Comparison of ENCODE assay signal across 8 mouse cellular contexts in genomic region chr14:20673735-20674063, GRCm38 (mm10). TPM values are rescaled to one million over a fixed set of nuclear protein-coding genes. Genes with fewer than 3 reads are reported as not detected.
DNase-seq lines count a peak whose midpoint lies in the region; ATAC-seq lines count a peak whose summit lies in the region.

No protein-coding gene starts in this region.

- peaks cover 18% of the 10 kb centered on the region for H3K36me3 ChIP-seq in heart, embryonic 11.5 days (ENCODE audit: control insufficient read depth, insufficient read depth, low read length)
- H3K36me3 ChIP-seq in hindbrain, embryonic 10.5 days: peaks cover 34% of the 10 kb centered on the region
- peaks cover 16% of the 10 kb centered on the region for H3K36me3 ChIP-seq in limb, embryonic 11.5 days (ENCODE audit: control insufficient read depth, insufficient read depth, low read length)

- peak overlapping the region; percentile 97 for H3K27ac ChIP-seq in heart, embryonic 11.5 days (ENCODE audit: low read depth, low read length)
- H3K27ac ChIP-seq in hindbrain, embryonic 10.5 days: peak overlapping the region; percentile 86
- H3K27ac ChIP-seq in limb, embryonic 11.5 days (replicated peaks; ENCODE audit: low read depth, low read length): peak overlapping the region; percentile 57; the same call in 1 of the 2 replicates

- peak overlapping the region; percentile 81 for H3K4me3 ChIP-seq in heart, embryonic 11.5 days (ENCODE audit: low read depth, low read length)
- peak overlapping the region; percentile 67 for H3K4me3 ChIP-seq in hindbrain, embryonic 10.5 days
- peak overlapping the region; percentile 66 for H3K4me3 ChIP-seq in limb, embryonic 11.5 days (ENCODE audit: low read depth, low read length)

- H3K27me3 ChIP-seq in heart, embryonic 11.5 days (ENCODE audit: control insufficient read depth, insufficient read depth, low read length): no peaks in the 10 kb centered on the region
- H3K27me3 ChIP-seq in hindbrain, embryonic 10.5 days (ENCODE audit: insufficient read depth, poor library complexity, severe bottlenecking): no peaks in the 10 kb centered on the region; the same call in 1 of the 2 replicates
- no peaks in the 10 kb centered on the region for H3K27me3 ChIP-seq in limb, embryonic 11.5 days (ENCODE audit: control insufficient read depth, insufficient read depth, low read length)

- no peak for DNase-seq in heart, adult 9 months (ENCODE audit: low spot score in 2 of 2)
- peak; percentile 34 for DNase-seq in urinary bladder, postnatal 25 days (ENCODE audit: low spot score)
- DNase-seq in urinary bladder, postnatal 4 days (ENCODE audit: low spot score in 2 of 2): no peak
- peak; percentile 43 for DNase-seq in hindbrain, embryonic 10.5 days (ENCODE audit: low spot score)
- DNase-seq in limb, embryonic 11.5 days (ENCODE audit: low spot score): peak; percentile 42
- no peak for DNase-seq in ovary, adult 18-20 months (ENCODE audit: low spot score)

- 9% methylated on average over 13 of the region's 13 CpGs for WGBS in heart, embryonic 11.5 days (ENCODE audit: insufficient replicate concordance)
- WGBS in hindbrain, embryonic 10.5 days: 11% methylated on average over 13 of the region's 13 CpGs
- 12% methylated on average over 13 of the region's 13 CpGs for WGBS in limb, embryonic 11.5 days

- H3K4me1 ChIP-seq in heart, embryonic 11.5 days (ENCODE audit: control insufficient read depth, insufficient read depth, low read length): peaks cover 13% of the 10 kb centered on the region
- peaks cover 19% of the 10 kb centered on the region for H3K4me1 ChIP-seq in hindbrain, embryonic 10.5 days (replicated peaks)
- no peaks in the 10 kb centered on the region; the same call in 1 of the 2 replicates for H3K4me1 ChIP-seq in limb, embryonic 11.5 days (ENCODE audit: control insufficient read depth, insufficient read depth, low read length)

- H3K4me2 ChIP-seq in heart, embryonic 11.5 days: peak overlapping the region; percentile 81
- H3K4me2 ChIP-seq in limb, embryonic 11.5 days (ENCODE audit: low read depth, severe bottlenecking): peak overlapping the region; percentile 50

- peak; percentile 55 for ATAC-seq in heart, embryonic 11.5 days (replicated peaks; ENCODE audit: insufficient number of reproducible peaks, low FRiP score, low TSS enrichment)
- ATAC-seq in limb, embryonic 11.5 days (ENCODE audit: insufficient number of reproducible peaks, low FRiP score, low TSS enrichment, low read depth): peak; percentile 68; the same call in 1 of the 2 replicates
- peak; percentile 74 for ATAC-seq in monocyte, adult 5-6 weeks (replicated peaks; ENCODE audit: insufficient number of reproducible peaks, low FRiP score, low TSS enrichment, poor library complexity, severe bottlenecking)

- peak overlapping the region; percentile 67 for H3K9ac ChIP-seq in heart, embryonic 11.5 days (ENCODE audit: low read depth, low read length)
- H3K9ac ChIP-seq in limb, embryonic 11.5 days (ENCODE audit: low read length): no peak overlapping the region

- no peaks in the 10 kb centered on the region; the same call in 1 of the 2 replicates for H3K9me3 ChIP-seq in heart, embryonic 11.5 days (replicated peaks; ENCODE audit: control insufficient read depth, low read length)
- no peaks in the 10 kb centered on the region for H3K9me3 ChIP-seq in hindbrain, embryonic 10.5 days
- H3K9me3 ChIP-seq in limb, embryonic 11.5 days (ENCODE audit: control insufficient read depth, low read length): no peaks in the 10 kb centered on the region

RNA-seq across cellular contexts. Expression of gene Sec24c, which starts 0.4 kb away (rescaled TPM):
- 78.1 and 84.6 TPM in 2 replicates for polyA plus RNA-seq in heart, embryonic 11.5 days (2014; fragmentation: Nextera tagmentation; extraction: Ambion mirVana)
- polyA plus RNA-seq in hindbrain, embryonic 10.5 days (2016; fragmentation: Nextera tagmentation; extraction: Ambion mirVana): 111 and 112 TPM in 2 replicates
- 81.7 and 95.0 TPM in 2 replicates for polyA plus RNA-seq in limb, embryonic 11.5 days (2014; fragmentation: Nextera tagmentation; extraction: Ambion mirVana)
- total RNA-seq in monocyte, adult 5-6 weeks (2017): 156 to 200 TPM (median 191 TPM) in 3 replicates

RNA-seq across cellular contexts. Expression of gene Synpo2l, which starts 5.5 kb away (rescaled TPM):
- 106 and 127 TPM in 2 replicates for polyA plus RNA-seq in heart, embryonic 11.5 days (2014; fragmentation: Nextera tagmentation; extraction: Ambion mirVana)
- polyA plus RNA-seq in hindbrain, embryonic 10.5 days (2016; fragmentation: Nextera tagmentation; extraction: Ambion mirVana): 0.21 and 0.46 TPM in 2 replicates
- 4.5 and 4.8 TPM in 2 replicates for polyA plus RNA-seq in limb, embryonic 11.5 days (2014; fragmentation: Nextera tagmentation; extraction: Ambion mirVana)
- total RNA-seq in monocyte, adult 5-6 weeks (2017): not detected in 3 replicates

RNA-seq across cellular contexts. Expression of gene Myoz1, which starts 17.4 kb away (rescaled TPM):
- 23.6 and 28.0 TPM in 2 replicates for polyA plus RNA-seq in heart, embryonic 11.5 days (2014; fragmentation: Nextera tagmentation; extraction: Ambion mirVana)
- polyA plus RNA-seq in hindbrain, embryonic 10.5 days (2016; fragmentation: Nextera tagmentation; extraction: Ambion mirVana): 0.27 and 0.51 TPM in 2 replicates
- 0.85 and 0.92 TPM in 2 replicates for polyA plus RNA-seq in limb, embryonic 11.5 days (2014; fragmentation: Nextera tagmentation; extraction: Ambion mirVana)
- total RNA-seq in monocyte, adult 5-6 weeks (2017): 1.1 TPM in 1 of 3 replicates, not detected in the others

RNA-seq across cellular contexts. Expression of gene Fut11, which starts 21.1 kb away (rescaled TPM):
- polyA plus RNA-seq in heart, embryonic 11.5 days (2014; fragmentation: Nextera tagmentation; extraction: Ambion mirVana): 13.4 and 18.8 TPM in 2 replicates
- polyA plus RNA-seq in hindbrain, embryonic 10.5 days (2016; fragmentation: Nextera tagmentation; extraction: Ambion mirVana): 20.1 and 20.7 TPM in 2 replicates
- polyA plus RNA-seq in limb, embryonic 11.5 days (2014; fragmentation: Nextera tagmentation; extraction: Ambion mirVana): 18.3 and 18.8 TPM in 2 replicates
- 5.0 to 9.7 TPM (median 8.2 TPM) in 3 replicates for total RNA-seq in monocyte, adult 5-6 weeks (2017)

RNA-seq across cellular contexts. Expression of gene Chchd1, which starts 29.1 kb away (rescaled TPM):
- polyA plus RNA-seq in heart, embryonic 11.5 days (2014; fragmentation: Nextera tagmentation; extraction: Ambion mirVana): 221 and 230 TPM in 2 replicates
- 250 and 263 TPM in 2 replicates for polyA plus RNA-seq in hindbrain, embryonic 10.5 days (2016; fragmentation: Nextera tagmentation; extraction: Ambion mirVana)
- 254 and 255 TPM in 2 replicates for polyA plus RNA-seq in limb, embryonic 11.5 days (2014; fragmentation: Nextera tagmentation; extraction: Ambion mirVana)
- 61.2 to 77.6 TPM (median 74.5 TPM) in 3 replicates for total RNA-seq in monocyte, adult 5-6 weeks (2017)

Comparison
In these comparisons a context has a peak if more than half of its experiments do, and no peak if none do; other contexts are left out.
1. DNase-seq: peak in urinary bladder, postnatal 25 days (single experiment), hindbrain, embryonic 10.5 days (single experiment) and limb, embryonic 11.5 days (single experiment); none in heart, adult 9 months (0 of 2), urinary bladder, postnatal 4 days (0 of 2) and ovary, adult 18-20 months (single experiment).
2. RNA of gene Synpo2l, which starts 5.5 kb away (polyA plus RNA-seq): 106 to 127 TPM in heart, embryonic 11.5 days; 4.5 to 4.8 TPM in limb, embryonic 11.5 days and 0.21 to 0.46 TPM in hindbrain, embryonic 10.5 days; every median in the first group is over 10 times any median in the second.
3. RNA of gene Myoz1, which starts 17.4 kb away (polyA plus RNA-seq): 23.6 to 28.0 TPM in heart, embryonic 11.5 days; 0.85 to 0.92 TPM in limb, embryonic 11.5 days and 0.27 to 0.51 TPM in hindbrain, embryonic 10.5 days; every median in the first group is over 10 times any median in the second.
4. Peak in every context shown above with its lines, with median percentiles within 50 percentile points of each other: ATAC-seq, H3K27ac ChIP-seq and H3K4me3 ChIP-seq.